Mouse (Mus musculus) kidney, adult 9 months (tissue): ENCODE data around the gene Myrfl.
A peak's percentile ranks its signal among the peaks of the same experiment; 100 is the strongest.

Source experiments
- DNase-seq: peaks from one replicate; pipeline ENCODE4 v3.0.0; 2022

The Myrfl gene

DNA sequence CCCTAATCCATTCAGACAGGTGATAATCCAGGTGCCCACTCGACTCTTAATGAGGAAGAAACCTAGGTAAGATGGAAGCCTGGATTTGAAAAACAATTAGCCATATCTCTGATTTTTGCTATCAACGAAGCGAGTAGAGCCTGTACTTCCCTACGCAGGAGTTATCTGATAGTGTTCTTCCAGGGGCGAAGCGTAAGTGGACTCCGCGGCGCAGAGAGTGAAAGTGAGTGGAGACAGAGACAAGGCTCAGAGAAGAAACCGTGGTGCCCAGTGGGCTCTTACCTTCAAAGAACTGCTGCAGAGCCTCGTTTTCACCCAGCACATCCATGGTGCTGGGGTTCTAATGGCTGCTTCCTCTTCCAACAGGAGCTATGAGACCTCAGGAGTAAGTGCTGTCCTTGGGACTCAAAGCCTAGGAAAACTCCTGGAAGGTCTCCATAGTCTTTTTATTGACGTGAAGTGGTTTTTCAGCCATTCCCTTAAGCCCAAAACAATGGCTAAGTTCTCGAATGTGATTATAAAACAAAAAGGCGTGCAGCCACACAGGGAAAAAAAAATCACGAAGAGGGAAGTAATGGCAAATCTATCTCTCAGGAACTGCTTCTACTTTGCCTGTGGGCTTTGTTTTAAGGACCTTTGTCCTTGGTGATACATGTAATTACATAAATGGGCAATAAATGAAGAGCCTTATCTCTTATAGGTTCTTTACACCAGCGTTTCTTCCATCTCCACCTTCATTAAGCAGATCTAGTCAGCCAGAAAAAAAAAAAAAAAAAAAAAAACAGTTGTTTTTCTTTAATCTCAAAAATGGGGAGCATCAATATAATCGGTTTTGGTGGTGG is at the start of gene Myrfl:
TSS of gene Myrfl (minus strand) at position 584 of the 842 bp plus-strand sequence.
- DNase-seq, result no peak

DNA sequence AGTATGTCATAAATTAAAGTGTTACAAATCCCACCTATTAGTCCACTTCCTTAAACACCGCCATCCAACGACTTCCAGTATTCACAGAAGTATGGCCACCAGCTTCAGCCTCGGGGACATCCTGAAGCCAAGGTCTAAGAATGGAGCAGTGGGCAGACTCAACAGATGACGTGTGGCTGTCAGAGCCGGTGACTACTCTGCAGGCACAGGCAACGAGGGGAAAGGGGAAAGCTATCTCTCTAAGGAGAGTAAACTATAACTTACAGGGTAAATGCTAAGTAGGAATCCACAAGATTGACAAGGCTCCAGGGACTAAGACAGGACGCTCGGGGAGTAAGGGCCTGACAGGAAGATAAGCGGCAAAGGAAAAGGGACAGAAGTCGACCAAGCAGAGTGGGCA is 48.2 kb upstream of the Myrfl start:
- no peak for DNase-seq

- DNase-seq, result peak; percentile 41
Measured at GRCm38 (mm10) chr10:116944144-116944543, 47.4 kb upstream of the Myrfl start.

GRCm38 (mm10) chr10:116943025-116943424 is 46.3 kb upstream of the Myrfl start:
- peak; percentile 50 for DNase-seq

GRCm38 (mm10) chr10:116935028-116935427 is 38.3 kb upstream of the Myrfl start:
- no peak for DNase-seq

- no peak for DNase-seq
Measured at GRCm38 (mm10) chr10:116933794-116934193, 37.1 kb upstream of the Myrfl start.

GRCm38 (mm10) chr10:116932418-116932817 is 35.7 kb upstream of the Myrfl start:
- DNase-seq, result no peak

DNA sequence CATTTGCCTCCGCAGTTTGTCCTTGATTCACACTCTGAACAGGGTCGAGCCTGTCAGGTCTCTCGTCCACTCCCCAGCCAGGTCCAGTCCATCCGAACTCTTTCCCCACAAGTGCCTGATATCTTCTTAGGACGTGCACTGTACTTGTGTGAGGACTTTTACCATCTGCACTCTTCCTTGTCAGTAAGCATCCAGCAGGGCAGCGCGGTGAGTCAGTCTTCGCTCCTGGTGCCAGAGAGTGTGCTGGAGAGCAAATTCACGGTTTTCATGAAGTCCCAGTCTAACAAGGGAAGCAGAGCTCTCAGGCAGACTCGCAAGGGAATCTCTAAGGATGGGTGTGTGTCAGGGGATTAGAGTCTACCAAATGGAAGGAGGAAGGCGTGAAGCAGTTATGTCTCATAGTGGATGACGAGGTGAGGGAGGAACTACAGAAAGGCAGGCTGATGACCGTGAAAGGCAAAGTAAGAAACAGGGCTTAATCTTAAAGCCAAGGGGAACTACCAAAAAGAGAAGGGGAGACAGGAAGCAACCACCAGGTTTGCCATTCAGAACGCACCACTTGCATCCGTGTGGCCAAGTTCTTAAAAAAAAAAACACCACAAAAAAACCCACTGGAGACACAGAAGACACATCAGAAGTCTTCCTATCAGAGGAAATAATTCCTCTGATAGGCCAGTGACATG is 34.9 kb upstream of the Myrfl start:
- DNase-seq, result no peak

DNA sequence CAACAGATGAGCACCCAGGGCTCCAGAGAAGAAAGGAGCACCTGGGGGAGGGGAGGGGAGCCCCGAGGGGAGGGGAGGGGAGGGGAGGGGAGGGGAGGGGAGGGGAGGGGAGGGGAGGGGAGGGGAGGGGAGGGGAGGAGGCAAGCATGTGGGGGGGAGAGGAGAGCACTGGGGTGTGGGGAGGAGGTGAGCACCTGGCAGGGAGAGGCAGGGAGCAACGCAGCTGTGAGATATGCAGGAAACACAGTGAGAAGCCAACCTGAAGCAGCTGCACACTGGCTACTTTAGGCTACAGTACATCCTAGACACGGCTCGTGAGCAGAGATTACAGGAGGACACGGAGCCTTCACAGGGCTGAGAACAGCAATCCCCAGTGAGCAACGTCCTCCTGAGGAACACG is 34.2 kb upstream of the Myrfl start:
- no peak for DNase-seq

- DNase-seq, result no peak
Measured at GRCm38 (mm10) chr10:116930506-116930905, 33.8 kb upstream of the Myrfl start.

- DNase-seq, result no peak
Measured at GRCm38 (mm10) chr10:116928826-116929225, 32.1 kb upstream of the Myrfl start.

- no peak for DNase-seq
Measured at GRCm38 (mm10) chr10:116926428-116927113, 29.9 kb upstream of the Myrfl start.

DNA sequence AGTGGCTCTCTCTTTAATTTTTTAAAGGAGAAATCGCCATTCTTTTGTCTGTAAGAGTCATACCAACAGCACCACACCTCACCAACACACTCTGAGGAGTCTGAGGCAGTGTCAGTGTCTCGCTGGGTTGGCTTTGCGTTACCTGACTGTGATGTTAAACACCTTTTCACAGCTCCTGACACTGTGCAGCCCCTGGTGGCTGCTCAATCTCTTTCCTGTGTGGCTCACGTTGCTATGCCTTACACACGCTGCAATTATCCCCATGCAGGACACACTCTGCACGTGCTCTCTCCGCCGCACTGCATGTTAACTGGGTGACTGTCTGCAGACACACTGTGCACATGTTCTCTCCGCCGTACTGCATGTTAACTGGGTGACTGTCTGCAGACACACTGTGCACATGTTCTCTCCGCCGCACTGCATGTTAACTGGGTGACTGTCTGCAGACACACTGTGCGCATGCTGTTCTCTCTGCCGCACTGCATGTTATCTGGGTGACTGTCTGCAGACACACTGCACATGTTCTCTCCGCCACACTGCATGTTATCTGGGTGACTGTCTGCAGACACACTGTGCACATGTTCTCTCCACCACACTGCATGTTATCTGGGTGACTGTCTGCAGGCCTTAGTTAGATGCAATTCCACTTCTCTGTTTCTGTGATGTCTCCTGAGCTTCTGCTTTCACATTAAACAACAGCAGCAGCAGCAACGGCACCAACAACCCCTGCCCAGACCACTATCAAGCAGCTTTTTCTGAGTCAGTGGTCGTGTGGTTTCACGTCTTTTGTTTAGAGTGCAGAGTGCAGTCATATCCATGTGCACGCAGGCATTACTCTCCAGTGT is 27.2 kb upstream of the Myrfl start:
- DNase-seq, result no peak

GRCm38 (mm10) chr10:116922161-116922560 is 25.4 kb upstream of the Myrfl start:
- DNase-seq, result no peak

DNA sequence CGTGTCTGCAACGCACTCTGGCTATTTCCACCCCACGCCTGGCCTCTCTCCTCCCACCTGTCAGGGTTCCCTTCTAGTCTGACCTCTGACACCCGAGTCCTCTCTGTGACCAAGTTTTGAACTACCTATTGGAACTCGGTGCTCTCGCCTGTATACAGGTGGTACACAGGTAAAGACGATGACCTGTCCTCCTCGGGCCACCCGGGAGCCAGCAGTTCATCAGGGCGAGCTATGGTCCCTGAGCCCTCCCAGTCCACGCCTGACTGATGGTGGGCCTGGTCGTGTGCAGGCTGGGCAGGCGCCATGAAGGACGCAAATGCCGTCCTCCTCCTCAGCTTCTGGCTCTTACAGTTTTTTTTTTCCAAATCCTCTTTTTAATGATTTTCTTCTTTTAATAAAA is 24.7 kb upstream of the Myrfl start:
- DNase-seq, result no peak

- DNase-seq, result no peak
Measured at GRCm38 (mm10) chr10:116920641-116921040, 23.9 kb upstream of the Myrfl start.

- no peak for DNase-seq
Measured at GRCm38 (mm10) chr10:116919368-116920317, 22.9 kb upstream of the Myrfl start.

DNA sequence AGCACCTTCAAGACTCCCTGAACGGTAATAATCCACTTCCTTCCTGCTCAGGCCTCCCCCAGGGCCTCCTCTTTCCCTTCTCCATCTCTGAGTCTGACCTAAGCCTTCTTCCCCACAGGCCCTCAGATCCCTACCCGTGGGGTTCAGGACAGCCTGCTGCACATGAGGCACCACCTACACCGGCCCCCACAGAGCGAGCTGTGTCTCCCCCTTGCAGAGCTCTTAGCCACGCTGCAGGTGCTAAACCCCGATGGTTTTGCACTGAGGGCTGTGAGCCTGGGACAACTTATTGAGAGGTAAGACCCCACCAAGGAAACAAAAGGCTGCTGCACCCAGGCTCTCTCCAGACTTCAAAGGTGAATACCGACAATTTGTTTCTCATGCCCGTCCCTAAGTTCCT is 19.9 kb upstream of the Myrfl start:
- DNase-seq, result no peak

- DNase-seq, result no peak
Measured at GRCm38 (mm10) chr10:116915286-116915685, 18.6 kb upstream of the Myrfl start.

DNA sequence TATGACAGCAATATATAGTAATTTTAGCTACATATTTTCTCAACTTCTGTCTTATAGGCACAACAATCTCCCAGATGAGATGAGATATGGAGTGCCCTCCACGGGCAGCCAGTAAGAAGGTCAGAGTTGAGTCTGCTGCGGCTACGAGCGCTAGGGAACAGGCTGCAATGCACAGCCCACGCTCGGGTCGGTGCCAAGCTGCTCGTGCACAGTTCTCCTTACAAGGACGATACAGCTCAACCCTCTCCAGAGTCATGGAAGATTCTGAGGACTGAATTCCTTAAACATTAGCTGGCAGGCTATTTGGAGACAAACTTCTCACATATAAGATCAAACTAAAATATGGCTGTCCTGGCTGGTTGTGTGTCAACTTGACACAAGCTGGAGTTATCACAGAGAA is 17.9 kb upstream of the Myrfl start:
- DNase-seq, result no peak

DNA sequence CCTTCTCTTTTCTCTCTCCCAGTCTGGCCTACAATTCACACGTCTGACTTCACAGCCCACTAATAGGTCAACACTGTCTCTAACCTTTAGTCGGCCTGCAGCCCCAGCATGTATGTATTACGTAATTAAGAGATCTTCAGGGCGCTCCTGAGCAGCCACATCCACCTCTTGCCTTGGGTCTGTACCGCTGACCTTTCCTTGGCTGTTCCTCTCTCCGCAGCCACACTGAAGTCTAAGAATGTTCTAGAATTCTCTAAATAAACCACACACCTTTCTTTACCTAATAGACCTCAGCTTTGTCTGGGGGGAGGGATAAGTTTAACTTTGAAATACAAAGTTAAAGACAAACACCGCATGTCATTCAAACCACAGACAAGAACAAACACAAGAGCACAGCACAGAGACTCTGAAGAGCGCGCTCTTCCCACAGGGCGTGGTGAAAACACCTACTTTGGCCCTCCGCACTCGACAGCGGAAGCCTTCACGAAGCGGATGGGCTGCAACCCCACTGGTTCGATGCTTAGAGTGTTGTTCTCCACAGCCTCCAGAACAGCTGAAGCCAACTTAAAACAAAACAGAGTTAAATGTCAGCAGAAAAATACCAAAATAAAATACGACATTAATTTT is 17.0 kb upstream of the Myrfl start:
- no peak for DNase-seq
